Mouse (Mus musculus) cerebellum, adult 2 months (tissue): ENCODE measurements around the gene Capn10.

Experiments used
- CTCF ChIP-seq: fragments of 200-500 bp; IDR thresholded peaks from 2 replicates; pipeline ENCODE4 v1.5.1; 2011; ENCODE audit warnings: low read depth, mild to moderate bottlenecking, control low read depth, low read length, moderate library complexity, borderline replicate concordance; ENCODE audit not compliant: insufficient read depth
- POLR2A ChIP-seq: fragments of 200-500 bp; IDR thresholded peaks from 2 replicates; pipeline ENCODE4 v1.6.1; 2011; ENCODE audit warnings: low read length, control low read depth, borderline replicate concordance; ENCODE audit not compliant: insufficient read depth

- no peak for TF ChIP-seq POLR2A
- no peak for TF ChIP-seq CTCF
Measured at GRCm38 (mm10) chr1:92919151-92919550, 15.0 kb upstream of the Capn10 start.
